Mouse (Mus musculus) kidney, postnatal 14 days (tissue): ENCODE results near the gene Ntsr1.

Experiments used
- DNase-seq: peaks from one replicate; pipeline ENCODE4 v3.0.0; 2022; ENCODE audit warnings: mixed read lengths

Gene Ntsr1

DNA sequence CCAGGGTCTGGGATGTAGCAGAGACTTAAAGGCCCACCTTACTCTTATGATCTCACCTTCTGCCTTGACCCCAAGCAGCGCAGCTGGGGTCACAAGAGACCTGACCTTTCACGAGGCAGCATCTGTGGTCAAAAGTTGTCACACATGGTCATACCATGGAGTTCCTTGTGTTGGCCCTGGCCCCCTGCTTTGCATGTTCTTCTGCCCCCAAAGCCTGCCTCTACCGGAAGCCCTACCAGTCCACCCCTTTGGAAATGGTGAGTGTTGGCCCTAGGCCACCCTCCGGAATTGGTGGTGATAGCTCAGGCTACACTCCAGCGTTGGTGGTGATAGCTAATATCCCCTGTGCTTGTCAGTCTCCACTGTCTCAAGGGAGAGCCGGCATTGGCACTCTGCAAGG lies 63.5 kb downstream of the Ntsr1 start:
- no peak for DNase-seq

DNA sequence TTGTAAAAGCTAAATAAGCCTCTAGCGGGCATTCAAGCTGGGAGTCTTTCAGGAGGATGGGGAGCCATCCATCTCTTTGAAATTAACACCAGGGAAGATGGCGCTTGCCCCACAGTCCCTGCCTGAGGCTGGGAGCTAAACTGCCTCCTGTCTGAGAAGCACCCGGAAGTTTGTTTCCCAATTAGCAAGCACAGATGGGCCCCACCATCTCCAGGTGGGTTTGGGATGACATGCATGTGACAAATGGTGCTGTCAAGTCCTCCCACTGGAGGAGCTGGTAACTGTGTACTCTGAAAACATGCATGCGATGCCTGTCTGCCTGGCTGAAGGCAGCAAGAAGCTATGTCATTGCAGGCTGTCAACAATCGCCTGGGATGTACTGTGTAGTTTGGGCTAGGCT lies 64.1 kb downstream of the Ntsr1 start:
- no peak for DNase-seq

DNA sequence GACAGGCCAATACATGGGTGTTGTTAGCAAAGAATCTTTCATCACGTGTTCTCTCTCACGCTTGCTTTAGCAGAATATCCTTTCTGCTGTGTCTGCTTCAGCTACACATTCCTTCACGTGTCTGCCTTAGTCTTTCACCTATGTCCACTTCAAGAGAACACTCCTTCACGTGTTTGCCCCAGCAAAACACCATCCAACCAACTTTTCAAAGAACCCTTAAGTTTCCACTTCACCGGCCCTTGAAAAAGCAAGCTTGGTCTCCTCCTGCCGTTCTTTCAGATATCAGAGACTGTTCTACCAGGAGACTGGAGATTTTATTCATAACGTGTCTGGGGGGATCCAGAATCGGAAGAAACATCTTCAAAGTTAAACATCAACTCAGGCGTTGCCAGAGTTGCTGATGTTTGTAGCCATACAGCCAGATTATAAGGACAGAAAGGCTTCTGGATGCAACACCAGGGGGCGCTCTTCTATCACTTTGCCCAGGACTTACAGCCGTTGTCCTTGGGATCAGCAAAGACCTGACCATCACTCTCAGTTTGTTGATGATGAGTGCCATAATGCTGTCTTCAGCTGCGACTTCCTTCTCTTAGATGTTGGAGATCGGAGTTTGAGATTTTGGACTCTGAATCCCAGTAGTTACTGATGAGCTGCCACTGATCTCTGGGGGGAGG lies 66.6 kb downstream of the Ntsr1 start:
- peak; percentile 65 for DNase-seq

DNA sequence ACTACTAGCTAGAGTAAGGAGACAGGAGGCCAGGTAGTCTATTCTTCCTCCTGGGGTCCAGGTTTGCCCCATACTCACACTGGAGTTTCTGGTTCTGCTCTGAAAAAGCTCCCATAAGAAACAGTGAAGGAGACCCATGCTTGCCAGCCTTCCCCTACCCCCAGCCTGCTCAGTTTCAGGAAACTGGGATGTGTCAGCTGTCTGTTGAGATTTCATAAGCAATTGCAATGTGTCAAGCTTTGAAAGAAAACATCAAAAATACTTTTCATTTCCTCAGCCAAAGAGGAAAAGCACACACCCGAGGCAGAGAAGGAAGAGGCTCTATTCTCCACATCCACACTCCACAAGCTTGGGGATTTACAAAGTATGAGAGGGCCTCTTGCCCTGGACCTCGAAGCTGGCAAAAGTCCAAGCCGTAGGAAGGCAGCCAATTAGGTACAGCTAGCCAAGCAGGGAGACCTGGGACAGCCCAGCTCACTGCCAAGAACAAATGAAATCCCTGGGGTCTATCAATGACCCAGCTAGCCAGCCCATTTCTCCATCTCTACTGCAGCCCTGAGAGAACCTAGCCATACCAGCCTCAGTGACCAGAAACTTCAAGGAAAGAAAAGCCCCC lies 69.4 kb downstream of the Ntsr1 start:
- DNase-seq, result peak; percentile 74

DNA sequence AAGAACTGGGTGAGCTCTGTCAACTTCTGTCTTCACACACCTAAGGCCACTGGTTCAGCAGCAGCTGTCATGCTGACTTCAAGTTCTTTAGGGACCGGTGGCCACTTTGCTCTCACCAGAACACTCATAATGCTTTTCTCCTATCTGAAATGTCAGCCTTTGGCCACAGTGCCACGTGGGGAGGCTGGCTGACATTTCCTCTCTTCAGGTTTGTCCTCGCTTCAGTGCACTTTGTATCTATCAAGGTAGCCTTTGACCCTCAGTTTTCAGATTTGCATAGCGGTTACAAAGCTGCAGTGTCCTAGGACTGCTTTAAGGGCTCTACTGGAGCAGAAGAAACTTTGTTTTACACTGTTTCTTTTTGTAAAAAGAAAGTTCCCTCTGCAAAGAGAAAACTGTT lies 76.7 kb downstream of the Ntsr1 start:
- DNase-seq, result no peak

DNA sequence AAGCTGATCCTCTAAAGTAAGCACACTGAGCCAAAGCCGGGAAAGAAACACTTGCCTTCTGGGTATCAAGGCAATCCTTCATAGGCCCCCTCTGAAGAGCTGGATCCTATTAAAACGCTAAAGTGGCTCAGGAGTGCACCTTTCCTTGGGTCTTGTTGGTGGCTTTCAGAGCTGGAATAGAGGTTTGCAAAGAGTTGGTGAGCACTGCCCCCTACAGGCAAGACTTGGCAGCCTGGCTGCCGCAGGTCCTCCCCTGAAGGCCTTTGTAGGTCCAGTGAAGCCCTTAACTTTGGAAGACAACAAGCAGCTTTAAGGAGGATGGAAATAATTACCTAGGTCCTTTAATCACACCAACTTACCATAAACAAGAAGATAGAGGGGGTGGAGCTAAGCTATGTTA lies 78.9 kb downstream of the Ntsr1 start:
- peak; percentile 74 for DNase-seq

DNA sequence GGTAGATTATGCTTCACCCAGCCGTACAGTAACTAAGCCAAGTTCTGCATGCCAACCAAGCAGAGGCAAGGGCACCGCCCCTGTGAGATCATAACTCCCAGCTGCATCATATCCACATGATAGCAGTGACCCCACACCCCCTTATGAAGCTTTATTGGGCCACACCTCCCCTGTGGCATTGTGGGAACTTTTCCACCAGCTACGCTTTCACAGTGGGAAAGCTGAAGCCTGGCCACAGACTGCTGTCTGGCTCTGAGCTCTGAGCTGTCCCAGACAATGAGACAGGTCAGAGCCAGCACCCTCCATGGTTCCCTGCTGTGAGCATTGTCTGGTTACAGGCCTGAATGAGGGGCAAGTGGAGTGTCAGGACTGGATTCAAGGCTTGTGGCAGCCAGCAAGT lies 81.2 kb downstream of the Ntsr1 start, which contains the start of gene Mrgbp:
Gene Mrgbp, plus strand, starts transcription at position 303 of the 400 bp plus-strand sequence.
- no peak for DNase-seq

DNA sequence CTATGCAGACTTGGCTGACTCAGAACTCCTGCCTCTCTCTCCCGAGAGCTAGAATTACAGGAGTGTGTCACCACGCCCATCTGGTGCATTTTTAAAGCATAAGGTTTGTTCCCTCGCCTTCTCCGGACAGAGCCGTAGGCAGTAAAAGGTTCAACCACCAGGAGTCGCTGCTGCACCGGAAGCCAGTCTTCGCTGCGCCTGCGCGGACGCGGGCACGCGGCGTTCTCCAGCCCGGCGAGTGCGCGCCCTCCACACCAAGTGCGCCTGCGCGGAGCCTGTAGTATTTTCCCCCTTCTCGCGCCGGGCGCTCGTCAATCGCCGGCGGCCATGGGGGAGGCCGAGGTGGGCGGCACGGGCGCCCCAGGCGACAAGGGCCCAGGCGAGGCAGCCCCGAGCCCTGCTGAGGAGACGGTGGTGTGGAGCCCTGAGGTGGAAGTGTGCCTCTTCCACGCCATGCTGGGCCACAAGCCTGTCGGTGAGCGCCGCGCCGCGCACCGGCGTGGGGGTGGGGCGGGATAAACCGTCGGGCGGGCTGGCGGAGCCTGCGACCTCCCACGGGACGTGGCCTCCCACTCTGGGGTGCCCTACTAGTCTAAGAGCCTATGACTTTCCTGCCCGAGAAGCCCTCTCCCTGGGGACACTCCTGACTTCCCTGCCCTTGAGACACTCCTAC lies 82.8 kb downstream of the Ntsr1 start:
- DNase-seq, result peak; percentile 98

DNA sequence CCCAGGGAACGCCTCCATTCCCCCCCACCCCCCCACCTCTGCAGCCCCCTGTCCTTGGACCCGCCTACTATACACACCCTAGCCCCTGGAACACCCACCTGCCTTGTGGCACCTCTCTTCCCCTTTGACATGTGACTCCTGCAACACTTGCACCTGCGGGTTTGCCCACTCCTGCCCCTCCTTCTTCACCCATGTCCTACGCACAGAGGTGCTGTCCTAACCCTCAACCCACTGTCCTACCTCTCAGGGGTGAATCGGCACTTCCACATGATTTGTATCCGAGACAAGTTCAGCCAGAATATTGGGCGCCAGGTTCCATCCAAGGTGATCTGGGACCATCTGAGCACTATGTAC lies 83.4 kb downstream of the Ntsr1 start:
- peak; percentile 20 for DNase-seq

DNA sequence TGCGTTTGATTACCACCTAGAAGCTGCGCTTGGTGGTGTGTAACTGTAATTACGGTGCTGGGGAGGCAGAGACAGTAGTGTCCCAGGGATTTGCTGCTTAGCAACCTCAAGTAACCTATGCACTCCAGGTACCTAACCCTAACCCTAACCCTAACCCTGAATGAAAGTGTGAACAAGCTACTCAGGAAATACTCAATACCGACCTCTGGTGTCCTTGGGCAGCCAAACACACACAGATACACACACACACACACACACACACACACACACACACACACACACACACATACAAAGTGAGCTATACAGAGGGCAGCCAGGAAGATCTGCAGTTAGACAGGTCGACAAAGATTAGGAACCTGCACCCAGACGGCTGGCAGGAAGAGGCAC lies 89.0 kb downstream of the Ntsr1 start:
- DNase-seq, result no peak

DNA sequence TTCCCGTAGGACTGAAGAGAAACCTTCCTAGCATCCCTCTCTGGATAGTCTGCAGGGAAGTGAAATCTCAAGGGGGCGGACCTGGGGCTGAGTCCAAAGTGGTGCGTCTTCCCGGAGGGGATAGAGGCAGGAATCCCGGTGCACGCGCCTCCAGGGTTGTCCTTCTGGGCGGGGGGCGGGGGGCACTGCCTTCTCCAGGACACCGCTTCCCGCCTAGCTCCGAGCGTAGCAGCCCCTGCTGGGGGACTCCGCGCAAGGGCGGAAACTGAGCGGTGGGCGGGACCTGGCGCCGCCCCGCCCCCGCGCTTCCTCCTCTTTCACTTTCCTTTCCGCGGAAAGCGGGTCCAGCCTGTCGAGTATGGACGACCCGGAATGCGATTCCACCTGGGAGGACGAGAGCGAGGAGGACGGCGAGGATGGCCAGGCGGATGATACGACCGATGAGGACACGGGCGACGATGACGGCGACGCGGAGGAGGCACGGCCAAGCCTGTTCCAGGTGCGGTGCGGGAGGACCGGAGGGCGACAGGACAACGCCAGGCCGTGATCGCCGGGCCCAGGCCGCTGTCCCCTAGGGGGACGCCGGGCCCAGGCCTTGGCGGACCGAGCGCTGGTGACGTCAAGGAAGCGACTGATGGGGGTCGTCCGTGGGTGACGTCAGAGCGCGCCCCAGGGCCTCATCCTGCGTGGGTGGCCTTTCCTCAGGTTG lies 89.5 kb downstream of the Ntsr1 start, which contains the start of gene Ogfr:
Gene Ogfr, plus strand, starts transcription at position 123 of the 709 bp plus-strand sequence.
- DNase-seq, result peak; percentile 90
